Mouse (Mus musculus): ENCODE measurements around the gene Steap3.

- TF ChIP-seq CTCF (IDR thresholded peaks at IDR 0.05; ENCODE audit: insufficient read depth, low read length) (no peak), POLR2A (IDR thresholded peaks at IDR 0.05; ENCODE audit: borderline replicate concordance, extremely low read depth, low read depth, low read length) (no peak)
These were observed 27.9 kb downstream of the Steap3 start for GRCm38 (mm10) chr1:120244646-120245045.

Data from lung, adult 2 months (tissue).